Mouse (Mus musculus): ENCODE data around the gene Fam222b.

DNA sequence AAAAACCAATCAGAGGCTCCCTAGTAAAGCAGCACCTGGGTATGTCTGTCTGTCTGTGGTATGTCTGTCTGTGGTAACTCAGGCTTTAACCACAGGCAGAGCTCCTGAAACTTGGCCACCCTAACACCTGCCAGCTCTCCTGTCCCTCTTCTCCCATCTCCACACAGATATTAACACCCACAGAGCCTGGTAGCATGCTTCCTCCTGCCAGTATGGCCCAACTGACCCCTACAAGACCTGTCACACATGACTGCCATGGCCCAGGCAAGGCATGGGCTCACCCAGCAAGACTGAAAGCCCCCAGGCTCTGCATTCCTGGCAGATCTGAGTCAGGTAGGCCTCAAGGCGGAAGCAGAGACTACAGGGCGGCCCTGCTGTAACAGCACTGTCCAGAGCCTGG lies 68.6 kb downstream of the Fam222b start:
- no peak for TF ChIP-seq POLR2A (IDR thresholded peaks at IDR 0.05; ENCODE audit: borderline replicate concordance, extremely low read depth, low read depth, low read length)
- TF ChIP-seq CTCF (IDR thresholded peaks at IDR 0.05; ENCODE audit: insufficient read depth, low read length), result no peak
